Mouse (Mus musculus) liver, embryonic 13.5 days (tissue): Measurements from ENCODE around the gene Ccdc194. TPM values are rescaled to one million over a fixed set of nuclear protein-coding genes. Genes with fewer than 3 reads are reported as not detected.
A peak's percentile ranks its signal among the peaks of the same experiment; 100 is the strongest.

Experiments
- ATAC-seq: fragments of 200-750 bp; cut with Nextera tagmentation; 2 replicates; pipeline ENCODE4 v1.8.0; 2017; ENCODE audit warnings: low read depth, mild to moderate bottlenecking, moderate number of reproducible peaks, moderate library complexity
- DNase-seq: peaks from one replicate; pipeline ENCODE4 v3.0.0; 2022
- H3K27ac ChIP-seq: fragments of 300-500 bp; sonication (generic); 2 replicates; pipeline ENCODE4 v1.5.1; 2015; ENCODE audit warnings: moderate library complexity, mild to moderate bottlenecking, inconsistent platforms
- H3K27me3 ChIP-seq: fragments of 300-500 bp; sonication (generic); 2 replicates; pipeline ENCODE4 v1.6.1; 2015; ENCODE audit warnings: mild to moderate bottlenecking, inconsistent platforms
- H3K36me3 ChIP-seq: fragments of 300-500 bp; sonication (generic); 2 replicates; pipeline ENCODE4 v1.6.1; 2015; ENCODE audit warnings: mild to moderate bottlenecking, inconsistent platforms
- H3K4me1 ChIP-seq: fragments of 300-500 bp; sonication (generic); replicated peaks from 2 replicates; pipeline ENCODE4 v1.6.1; 2015; ENCODE audit warnings: inconsistent platforms
- H3K4me2 ChIP-seq: fragments of 300-500 bp; sonication (generic); 2 replicates; pipeline ENCODE4 v1.6.1; 2015; ENCODE audit warnings: inconsistent platforms, mild to moderate bottlenecking, moderate library complexity
- H3K4me3 ChIP-seq: fragments of 300-500 bp; sonication (generic); replicated peaks from 2 replicates; pipeline ENCODE4 v1.5.1; 2015; ENCODE audit warnings: mild to moderate bottlenecking, inconsistent platforms
- H3K9ac ChIP-seq: fragments of 300-500 bp; sonication (generic); 2 replicates; pipeline ENCODE4 v1.6.1; 2015; ENCODE audit warnings: mild to moderate bottlenecking, inconsistent platforms
- H3K9me3 ChIP-seq: fragments of 300-500 bp; sonication (generic); replicated peaks from 2 replicates; pipeline ENCODE4 v1.6.1; 2016; ENCODE audit warnings: inconsistent platforms
- WGBS: fragments of 180-500 bp; shearing (Covaris S2); methylation state at CpG from one replicate; pipeline ENCODE4 v1.1.7; 2015; ENCODE audit not compliant: insufficient replicate concordance; 5-methylcytosine and 5-hydroxymethylcytosine counted together
- polyA plus RNA-seq: library from polyadenylated mRNA; unstranded; fragments of >200 nt; fragmentation: Nextera tagmentation; extraction: Ambion mirVana; gene quantifications from 2 replicates; pipeline ENCODE4 v1.2.1, GENCODE M21; 2015

Gene Ccdc194
- polyA plus RNA-seq, 1 experiment from 2014 or later: 0.15 TPM

DNA sequence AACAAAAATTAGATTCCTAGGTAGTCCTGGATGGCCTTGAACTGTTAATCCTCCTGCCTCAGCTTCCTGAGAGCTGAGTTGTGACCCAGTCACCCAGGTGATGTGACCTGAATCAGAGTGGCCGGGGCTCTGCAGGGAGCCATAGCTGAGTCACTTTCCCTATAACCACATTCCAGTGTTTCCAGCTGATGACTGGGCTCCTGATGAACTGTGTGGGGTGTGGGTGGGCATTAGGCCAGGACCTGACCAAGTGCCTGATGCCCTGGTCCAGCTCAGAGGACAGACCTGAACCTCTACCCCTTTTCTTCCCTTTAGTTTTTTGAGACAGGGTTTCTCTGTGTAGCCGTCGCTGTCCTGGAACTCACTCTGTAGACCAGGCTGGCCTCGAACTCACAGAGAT is 20.2 kb downstream of the Ccdc194 start:
- Histone ChIP-seq H3K27me3 (peaks cover 45% of the 10 kb centered on the region), H3K36me3 (no peaks in the 10 kb centered on the region), H3K4me1 (peaks cover 15% of the 10 kb centered on the region), H3K9ac (no peak overlapping the region), H3K4me2 (no peak overlapping the region), H3K9me3 (no peaks in the 10 kb centered on the region), H3K4me3 (no peak overlapping the region), H3K27ac (no peak overlapping the region)
- DNase-seq (no peak), ATAC-seq (no peak)
- WGBS: 76% methylated on average over 4 of the region's 4 CpGs

DNA sequence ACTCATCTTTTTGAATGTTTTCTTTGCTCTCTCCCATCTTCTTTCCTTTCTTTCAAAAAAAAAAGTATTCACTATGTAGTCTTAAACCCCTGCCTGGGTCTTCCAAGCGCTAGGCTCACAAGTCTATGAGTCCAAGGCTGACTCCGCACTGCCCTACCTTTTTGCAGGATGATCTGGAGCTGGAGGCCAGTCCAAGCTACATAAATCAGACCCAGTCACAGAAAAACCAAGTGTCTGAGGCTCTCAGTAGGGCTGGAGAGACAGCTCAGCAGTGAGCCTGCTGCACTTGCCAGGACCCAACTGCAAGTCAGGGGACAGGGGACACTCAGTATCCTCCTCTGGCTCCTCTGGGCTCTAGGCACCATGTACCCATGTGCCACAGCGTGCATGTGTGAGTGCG is 21.2 kb downstream of the Ccdc194 start:
- Histone ChIP-seq H3K27ac (no peak overlapping the region), H3K9me3 (no peaks in the 10 kb centered on the region), H3K4me2 (no peak overlapping the region), H3K4me3 (no peak overlapping the region), H3K27me3 (peaks cover 35% of the 10 kb centered on the region), H3K4me1 (peaks cover 21% of the 10 kb centered on the region), H3K9ac (no peak overlapping the region), H3K36me3 (no peaks in the 10 kb centered on the region)
- no peak for DNase-seq
- ATAC-seq: no peak
- 82% methylated on average over 4 of the region's 4 CpGs for WGBS

DNA sequence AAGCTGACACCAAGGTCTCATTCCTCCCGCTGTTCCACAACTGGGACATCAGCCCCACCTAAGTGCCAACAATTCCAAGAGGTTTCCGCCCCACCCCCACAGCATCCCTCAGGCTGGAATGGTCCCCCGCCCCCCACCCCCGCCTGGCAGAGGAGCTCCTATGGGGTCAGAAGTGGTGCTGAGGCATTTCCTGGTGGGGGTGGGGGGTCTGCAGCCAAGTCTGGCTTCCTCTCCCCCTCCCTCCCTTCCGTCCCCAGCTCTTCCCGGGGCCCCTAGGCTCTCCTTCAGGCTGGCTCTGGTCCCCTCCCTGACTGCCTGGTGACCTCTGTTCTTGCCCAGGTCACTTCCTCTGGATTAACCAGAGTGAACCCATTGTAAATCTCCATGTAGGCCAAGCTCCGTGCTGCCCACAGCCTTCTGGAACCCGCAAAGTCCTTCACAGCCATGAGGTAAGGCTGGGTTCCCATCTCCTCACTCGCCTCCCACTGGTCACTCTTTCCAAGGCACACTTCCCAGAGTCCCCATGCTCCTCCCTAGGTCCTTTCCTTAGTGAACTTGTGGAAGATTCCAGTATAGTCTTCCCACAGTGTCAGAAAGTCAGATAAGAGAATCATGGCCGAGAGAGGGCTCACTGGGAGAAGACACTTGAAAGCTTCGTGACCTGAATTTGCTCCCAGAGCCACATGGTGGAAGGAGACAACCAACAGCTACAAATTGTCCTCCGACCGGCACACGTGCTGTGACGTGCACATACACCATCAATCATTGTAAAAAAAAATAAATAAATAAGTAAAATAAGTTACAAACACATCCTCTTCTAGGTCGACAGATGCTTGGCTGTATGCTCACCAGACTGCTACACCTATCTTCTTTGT is 26.5 kb downstream of the Ccdc194 start:
- no peak for DNase-seq
- H3K9me3 ChIP-seq: no peaks in the 10 kb centered on the region
- no peak overlapping the region for H3K4me2 ChIP-seq
- H3K4me3 ChIP-seq: no peak overlapping the region
- peaks cover 2% of the 10 kb centered on the region; the same call in 1 of the 2 replicates for H3K36me3 ChIP-seq
- H3K27me3 ChIP-seq: no peaks in the 10 kb centered on the region
- WGBS: 41% methylated on average over 16 of the region's 16 CpGs
- H3K27ac ChIP-seq: peak overlapping the region; percentile 67; the same call in 1 of the 2 replicates
- peaks cover 33% of the 10 kb centered on the region for H3K4me1 ChIP-seq
- peak; percentile 29 for ATAC-seq
- no peak overlapping the region for H3K9ac ChIP-seq

DNA sequence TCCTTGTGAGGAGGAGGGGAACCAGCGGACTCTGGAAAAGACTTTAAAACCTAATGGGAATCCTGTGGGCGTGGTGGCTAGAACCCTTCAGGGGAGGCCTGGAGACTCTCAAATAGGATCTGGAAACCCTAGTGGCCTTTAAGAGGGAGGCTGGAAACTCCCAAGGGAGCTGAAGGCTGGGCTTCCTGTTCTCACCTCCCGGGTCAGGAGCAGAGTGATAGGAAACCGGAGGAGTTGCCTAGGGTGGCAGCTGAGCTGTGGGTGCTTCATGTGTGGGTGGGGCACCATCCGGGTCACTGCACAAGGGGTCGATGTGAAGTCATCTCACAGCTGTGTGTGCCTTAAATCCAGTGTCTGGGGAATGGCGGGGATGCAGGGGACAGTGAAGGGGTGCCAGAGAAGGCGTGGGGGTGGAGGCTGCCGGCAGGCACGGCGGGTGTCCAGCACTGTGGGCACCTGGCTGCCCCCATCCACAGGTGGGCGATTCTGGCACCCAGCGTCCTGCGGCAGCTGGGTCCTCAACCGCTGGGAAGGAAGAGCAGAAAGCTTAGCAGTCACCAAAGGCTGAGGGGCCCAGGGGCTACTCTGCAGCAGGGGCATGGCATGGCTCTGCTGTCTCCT is 27.5 kb downstream of the Ccdc194 start:
- Histone ChIP-seq H3K27ac (peak overlapping the region; percentile 67), H3K4me1 (peaks cover 37% of the 10 kb centered on the region), H3K4me2 (no peak overlapping the region), H3K9me3 (no peaks in the 10 kb centered on the region), H3K36me3 (peaks cover 10% of the 10 kb centered on the region; the same call in 1 of the 2 replicates), H3K9ac (no peak overlapping the region), H3K4me3 (no peak overlapping the region), H3K27me3 (no peaks in the 10 kb centered on the region)
- ATAC-seq: no peak
- no peak for DNase-seq
- 47% methylated on average over 15 of the region's 15 CpGs for WGBS

GRCm38 (mm10) chr8:71497077-71497645 is 28.4 kb downstream of the Ccdc194 start:
- H3K36me3 ChIP-seq: peaks cover 18% of the 10 kb centered on the region
- peaks cover 37% of the 10 kb centered on the region for H3K4me1 ChIP-seq
- DNase-seq: no peak
- H3K9ac ChIP-seq: no peak overlapping the region
- no peaks in the 10 kb centered on the region for H3K27me3 ChIP-seq
- no peaks in the 10 kb centered on the region for H3K9me3 ChIP-seq
- WGBS: 67% methylated on average over 1 of the region's 1 CpGs
- no peak overlapping the region for H3K4me2 ChIP-seq
- H3K4me3 ChIP-seq: no peak overlapping the region
- no peak for ATAC-seq
- H3K27ac ChIP-seq: no peak overlapping the region; the same call in none of the 2 replicates

- H3K27ac ChIP-seq: peak overlapping the region; percentile 36; the same call in 1 of the 2 replicates
- no peak overlapping the region for H3K9ac ChIP-seq
These were observed 29.0 kb downstream of the Ccdc194 start for GRCm38 (mm10) chr8:71496481-71496880.

GRCm38 (mm10) chr8:71495811-71496210 is 29.7 kb downstream of the Ccdc194 start:
- Histone ChIP-seq H3K4me3 (no peak overlapping the region), H3K9ac (no peak overlapping the region), H3K27ac (peak overlapping the region; percentile 36; the same call in 1 of the 2 replicates), H3K4me2 (no peak overlapping the region), H3K4me1 (peaks cover 37% of the 10 kb centered on the region), H3K36me3 (peaks cover 31% of the 10 kb centered on the region), H3K27me3 (no peaks in the 10 kb centered on the region), H3K9me3 (no peaks in the 10 kb centered on the region)
- no peak for DNase-seq
- no peak for ATAC-seq
- WGBS: 79% methylated on average over 5 of the region's 5 CpGs

More at GRCm38 (mm10) chr8:71496481-71496880, 29.0 kb downstream of the Ccdc194 start:
- H3K4me1 ChIP-seq: peaks cover 37% of the 10 kb centered on the region
- H3K27me3 ChIP-seq: no peaks in the 10 kb centered on the region
- no peak overlapping the region for H3K4me3 ChIP-seq
- no peak overlapping the region for H3K4me2 ChIP-seq
- ATAC-seq (peak; percentile 21; the same call in 1 of the 2 replicates), DNase-seq (no peak)
- no peaks in the 10 kb centered on the region for H3K9me3 ChIP-seq
- H3K36me3 ChIP-seq: peaks cover 24% of the 10 kb centered on the region
- WGBS: 52% methylated on average over 11 of the region's 11 CpGs

DNA sequence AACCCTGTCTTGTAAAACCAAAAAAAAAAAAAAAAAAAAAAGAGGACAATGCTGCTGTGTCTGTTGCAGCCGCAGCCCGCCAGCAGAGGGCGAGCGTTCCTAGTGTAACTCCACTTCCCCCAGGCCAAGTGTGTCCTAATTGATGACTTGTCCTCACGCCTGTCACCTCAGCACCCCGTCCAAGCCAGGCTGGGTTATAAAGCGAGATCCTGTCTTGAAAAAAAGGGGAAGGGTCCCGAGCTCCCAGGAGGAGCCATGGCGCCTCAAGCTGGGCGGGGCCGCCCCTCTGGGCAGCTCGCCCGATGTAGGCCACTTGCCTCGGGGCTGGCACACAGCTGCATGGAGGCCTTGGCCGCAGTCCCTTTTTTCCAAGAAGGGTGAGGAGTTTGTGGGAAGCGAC is 30.5 kb downstream of the Ccdc194 start:
- Histone ChIP-seq H3K9ac (no peak overlapping the region), H3K4me1 (peaks cover 40% of the 10 kb centered on the region), H3K9me3 (no peaks in the 10 kb centered on the region), H3K27ac (no peak overlapping the region), H3K27me3 (no peaks in the 10 kb centered on the region), H3K4me3 (no peak overlapping the region), H3K36me3 (peaks cover 38% of the 10 kb centered on the region), H3K4me2 (no peak overlapping the region)
- DNase-seq (peak; percentile 59), ATAC-seq (peak; percentile 27; the same call in 1 of the 2 replicates)
- WGBS: 28% methylated on average over 16 of the region's 16 CpGs

DNA sequence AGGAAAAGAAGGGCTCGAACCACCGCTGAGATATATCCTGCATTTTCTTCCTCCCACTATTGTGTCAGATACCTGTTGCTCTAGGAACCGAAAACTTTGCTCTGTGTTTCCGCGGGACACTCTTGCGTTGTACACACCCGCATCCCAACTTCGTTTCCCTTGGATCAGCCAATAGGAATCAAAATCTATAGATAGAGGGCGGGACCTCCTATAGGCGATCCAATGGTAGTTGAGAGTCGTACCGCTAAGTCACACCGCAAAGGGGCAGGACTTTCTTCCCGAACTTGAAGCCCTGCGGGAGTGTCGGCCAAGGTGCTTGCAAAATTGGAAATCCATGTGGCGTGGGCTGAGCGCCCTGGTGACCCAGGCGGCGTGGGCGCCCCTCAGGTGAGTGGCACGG is 37.1 kb downstream of the Ccdc194 start:
- WGBS: under 1% methylated on average over 22 of the region's 22 CpGs
- Histone ChIP-seq H3K36me3 (peaks cover 35% of the 10 kb centered on the region), H3K27ac (peak overlapping the region; percentile 79), H3K9ac (peak overlapping the region; percentile 84), H3K4me1 (peaks cover 58% of the 10 kb centered on the region), H3K4me2 (peak overlapping the region; percentile 99), H3K27me3 (no peaks in the 10 kb centered on the region; the same call in 1 of the 2 replicates), H3K4me3 (peak overlapping the region; percentile 83), H3K9me3 (no peaks in the 10 kb centered on the region)
- DNase-seq (peak; percentile 85), ATAC-seq (peak; percentile 85)

GRCm38 (mm10) chr8:71487691-71488445 is 37.6 kb downstream of the Ccdc194 start, which contains the start of gene Gtpbp3:
Gene Gtpbp3 (plus strand): TSS chr8:71488103.
- Histone ChIP-seq H3K9ac (peak within 1 kb of the TSS; percentile 84), H3K4me2 (peak within 1 kb of the TSS; percentile 99), H3K4me1 (peaks cover 55% of the 10 kb centered on the region), H3K27me3 (no peaks in the 10 kb centered on the region; the same call in 1 of the 2 replicates), H3K9me3 (no peaks in the 10 kb centered on the region), H3K4me3 (peak within 1 kb of the TSS; percentile 83), H3K36me3 (peaks cover 30% of the 10 kb centered on the region), H3K27ac (peak within 1 kb of the TSS; percentile 79)
- DNase-seq (peak; percentile 64), ATAC-seq (peak; percentile 44)
- WGBS: under 1% methylated on average over 33 of the region's 33 CpGs
